Mouse (Mus musculus) midbrain, embryonic 16.5 days (tissue): Measurements from ENCODE around the gene Casp2. TPM values are rescaled to one million over a fixed set of nuclear protein-coding genes. Genes with fewer than 3 reads are reported as not detected.
A peak's percentile ranks its signal among the peaks of the same experiment; 100 is the strongest.

Experiments used
- ATAC-seq: fragments of 200-750 bp; cut with Nextera tagmentation; 2 replicates; pipeline ENCODE4 v1.8.0; 2017; ENCODE audit warnings: moderate TSS enrichment
- H3K27ac ChIP-seq: fragments of 300-500 bp; sonication (generic); 2 replicates; pipeline ENCODE4 v1.5.1; 2014; ENCODE audit warnings: mild to moderate bottlenecking, low read length, mixed read lengths
- H3K27me3 ChIP-seq: fragments of 300-500 bp; sonication (generic); 2 replicates; pipeline ENCODE4 v1.6.1; 2014; ENCODE audit warnings: low read depth, low read length, mixed read lengths; ENCODE audit not compliant: control insufficient read depth, insufficient read depth
- H3K36me3 ChIP-seq: fragments of 300-500 bp; sonication (generic); 2 replicates; pipeline ENCODE4 v1.6.1; 2014; ENCODE audit warnings: mild to moderate bottlenecking, low read length, moderate library complexity, mixed read lengths; ENCODE audit not compliant: control insufficient read depth, insufficient read depth
- H3K4me1 ChIP-seq: fragments of 300-500 bp; sonication (generic); 2 replicates; pipeline ENCODE4 v1.6.1; 2014; ENCODE audit warnings: mild to moderate bottlenecking, low read length, mixed read lengths; ENCODE audit not compliant: control insufficient read depth, insufficient read depth
- H3K4me2 ChIP-seq: fragments of 300-500 bp; sonication (generic); 2 replicates; pipeline ENCODE4 v1.6.1; 2014; ENCODE audit warnings: mild to moderate bottlenecking, low read length, mixed read lengths
- H3K4me3 ChIP-seq: fragments of 300-500 bp; sonication (generic); 2 replicates; pipeline ENCODE4 v1.5.1; 2014; ENCODE audit warnings: low read depth, mild to moderate bottlenecking, low read length, moderate library complexity, mixed read lengths
- H3K9ac ChIP-seq: fragments of 300-500 bp; sonication (generic); 2 replicates; pipeline ENCODE4 v1.6.1; 2014; ENCODE audit warnings: low read depth, low read length, mixed read lengths
- H3K9me3 ChIP-seq: fragments of 300-500 bp; sonication (generic); replicated peaks from 2 replicates; pipeline ENCODE4 v1.6.1; 2014; ENCODE audit warnings: mild to moderate bottlenecking, low read length, mixed read lengths; ENCODE audit not compliant: control insufficient read depth, poor library complexity, severe bottlenecking
- WGBS: fragments of 180-500 bp; shearing (Covaris S2); extraction: QIAGEN DNeasy Blood & Tissue Kit; methylation state at CpG from one replicate; pipeline ENCODE4 v1.1.7; 2014; 5-methylcytosine and 5-hydroxymethylcytosine counted together
- polyA plus RNA-seq: library from polyadenylated mRNA; unstranded; fragments of >200 nt; fragmentation: Nextera tagmentation; extraction: Ambion mirVana; gene quantifications from 2 replicates; pipeline ENCODE4 v1.2.1, GENCODE M21; 2015

Casp2 gene
- polyA plus RNA-seq, 1 experiment from 2014 or later = 36.3 TPM

DNA sequence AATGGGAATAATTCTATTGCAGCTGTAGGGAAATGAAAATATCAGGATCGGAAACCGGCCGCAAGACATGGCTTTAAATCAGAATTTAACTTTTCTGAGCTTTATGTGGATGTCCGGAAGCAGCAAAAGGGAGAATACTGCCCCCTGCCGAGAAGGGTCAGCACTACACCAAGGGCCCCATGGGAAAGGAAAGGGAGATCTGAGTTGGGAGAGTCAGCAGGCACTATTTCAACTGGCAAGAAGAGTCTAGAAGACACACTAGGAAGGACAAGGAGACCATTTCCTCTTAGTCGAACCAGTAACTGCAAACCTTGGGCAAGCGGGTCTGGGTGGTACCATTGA, 60.5 kb downstream of the Casp2 start:
- H3K4me2 ChIP-seq = peak overlapping the region; percentile 73
- no peaks in the 10 kb centered on the region for H3K9me3 ChIP-seq
- H3K9ac ChIP-seq = peak overlapping the region; percentile 94
- H3K27ac ChIP-seq = peak overlapping the region; percentile 90
- H3K27me3 ChIP-seq = no peaks in the 10 kb centered on the region
- 3% methylated on average over 7 of the region's 7 CpGs for whole genome bisulfite sequencing
- H3K4me3 ChIP-seq = peak overlapping the region; percentile 73
- peak; percentile 6; the same call in 1 of the 2 replicates for ATAC-seq
- peaks cover 15% of the 10 kb centered on the region for H3K4me1 ChIP-seq
- no peaks in the 10 kb centered on the region for H3K36me3 ChIP-seq

DNA sequence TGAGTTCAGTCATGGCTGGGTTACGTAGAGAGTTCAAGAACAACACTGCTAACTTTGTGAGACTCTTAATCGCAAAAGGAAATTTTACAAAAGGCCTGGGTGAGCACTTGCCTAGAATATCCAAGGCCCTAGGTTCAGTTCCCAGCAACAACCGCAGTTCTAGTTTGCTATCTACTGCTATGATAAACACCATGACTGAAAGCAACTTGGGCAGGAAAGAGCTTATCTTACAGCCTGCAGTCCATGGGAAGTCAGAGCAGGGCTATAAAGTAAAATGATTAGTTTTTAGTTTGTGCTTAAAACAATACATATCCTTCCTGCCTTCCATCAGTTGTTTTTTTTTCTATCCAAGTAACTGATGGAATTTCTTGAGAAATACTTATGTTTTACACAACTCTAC, 61.7 kb downstream of the Casp2 start:
- no peak overlapping the region for H3K4me2 ChIP-seq
- no peak overlapping the region for H3K9ac ChIP-seq
- H3K36me3 ChIP-seq = no peaks in the 10 kb centered on the region
- H3K4me1 ChIP-seq = peaks cover 15% of the 10 kb centered on the region
- H3K9me3 ChIP-seq = no peaks in the 10 kb centered on the region
- WGBS = 87% methylated on average over 3 of the region's 3 CpGs
- no peak for ATAC-seq
- H3K27me3 ChIP-seq = no peaks in the 10 kb centered on the region
- H3K4me3 ChIP-seq = no peak overlapping the region
- no peak overlapping the region for H3K27ac ChIP-seq

DNA sequence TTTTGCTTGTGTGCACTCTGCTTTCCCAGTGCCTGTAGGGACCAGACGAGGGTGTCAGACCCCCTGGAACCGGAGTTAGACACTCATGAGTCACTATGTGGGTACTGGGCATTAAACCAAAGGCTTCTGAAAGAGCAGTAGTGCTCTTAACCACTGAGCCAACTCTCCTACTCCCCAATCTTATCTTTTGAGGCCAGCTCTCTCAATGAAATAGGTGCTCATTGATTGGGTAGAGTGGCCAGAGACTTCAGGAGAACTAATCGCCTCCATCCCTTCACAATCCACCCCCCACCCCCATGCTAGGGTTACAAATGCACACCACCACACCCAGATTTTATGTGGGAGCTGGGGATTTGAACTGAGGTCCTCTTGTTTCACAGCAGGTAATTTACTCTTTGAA, 64.0 kb downstream of the Casp2 start:
- no peak for ATAC-seq
- Histone ChIP-seq H3K27ac (no peak overlapping the region), H3K4me2 (no peak overlapping the region), H3K4me3 (no peak overlapping the region), H3K4me1 (peaks cover 4% of the 10 kb centered on the region; the same call in 1 of the 2 replicates), H3K36me3 (no peaks in the 10 kb centered on the region), H3K27me3 (no peaks in the 10 kb centered on the region), H3K9me3 (no peaks in the 10 kb centered on the region), H3K9ac (no peak overlapping the region)
- 86% methylated on average over 3 of the region's 3 CpGs for WGBS

DNA sequence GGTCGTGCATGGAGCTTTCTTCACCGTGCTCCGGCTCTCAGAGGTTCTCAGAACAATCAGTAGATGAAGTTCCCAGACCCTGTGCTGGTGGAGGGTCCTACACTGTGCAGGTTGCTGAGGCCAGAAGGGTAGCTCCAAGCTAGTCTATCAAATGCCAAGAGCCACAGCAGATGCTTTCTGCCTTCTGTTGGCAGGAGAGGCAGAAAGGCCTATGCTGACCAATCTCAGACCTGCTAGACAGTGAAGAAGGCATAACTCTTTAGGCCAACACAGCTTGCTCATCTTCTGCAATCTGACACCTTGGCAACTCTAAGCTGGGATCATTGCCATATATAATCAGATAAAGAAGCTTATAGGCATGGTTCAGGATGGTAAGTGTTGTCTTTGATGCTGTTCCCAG, 65.4 kb downstream of the Casp2 start:
- no peaks in the 10 kb centered on the region for H3K36me3 ChIP-seq
- H3K4me3 ChIP-seq = no peak overlapping the region
- H3K4me1 ChIP-seq = peaks cover 4% of the 10 kb centered on the region; the same call in 1 of the 2 replicates
- ATAC-seq = no peak
- no peak overlapping the region for H3K27ac ChIP-seq
- 74% methylated on average over 3 of the region's 3 CpGs for WGBS
- H3K9ac ChIP-seq = no peak overlapping the region
- no peaks in the 10 kb centered on the region for H3K27me3 ChIP-seq
- no peaks in the 10 kb centered on the region for H3K9me3 ChIP-seq
- H3K4me2 ChIP-seq = no peak overlapping the region

DNA sequence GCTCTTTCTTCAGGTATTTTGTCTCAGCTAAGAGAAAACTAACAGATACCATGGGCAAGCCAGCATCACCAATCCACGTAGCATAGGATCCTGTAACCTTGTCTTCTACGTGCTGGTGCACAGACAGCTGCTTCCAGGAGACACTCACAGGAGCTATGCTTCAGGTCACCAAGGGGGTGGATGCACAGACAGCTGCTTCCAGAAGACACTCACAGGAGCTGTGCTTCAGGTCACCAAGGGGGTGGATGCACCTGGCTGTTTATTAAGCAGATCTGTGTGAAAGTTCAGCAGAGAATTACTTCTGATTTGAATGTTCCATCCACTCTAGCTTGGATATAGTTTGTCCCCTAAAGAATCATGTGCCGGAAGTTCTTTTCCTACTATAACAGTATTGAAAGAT, 66.2 kb downstream of the Casp2 start:
- Histone ChIP-seq H3K27me3 (no peaks in the 10 kb centered on the region), H3K36me3 (no peaks in the 10 kb centered on the region), H3K9me3 (no peaks in the 10 kb centered on the region), H3K9ac (no peak overlapping the region), H3K27ac (no peak overlapping the region), H3K4me2 (no peak overlapping the region), H3K4me1 (no peaks in the 10 kb centered on the region), H3K4me3 (no peak overlapping the region)
- no peak for ATAC-seq
- WGBS = 94% methylated on average over 3 of the region's 3 CpGs

Other genes starting within 250 kb of the Casp2 start
- not detected in 2 replicates for gene Sva, start 226.6 kb upstream of the Casp2 start, polyA plus RNA-seq
- not detected in 2 replicates for gene Tas2r139, start 124.0 kb upstream of the Casp2 start, polyA plus RNA-seq
- not detected in 2 replicates for gene Tas2r144, start 49.7 kb upstream of the Casp2 start, polyA plus RNA-seq
- gene Gstk1, start 19.1 kb upstream of the Casp2 start, polyA plus RNA-seq = 8.5 and 9.9 TPM in 2 replicates
- not detected in 2 replicates for gene Tmem139, start 3.0 kb upstream of the Casp2 start, polyA plus RNA-seq
- gene Clcn1, start 21.7 kb downstream of the Casp2 start, polyA plus RNA-seq = 1.3 and 1.5 TPM in 2 replicates
- 7.8 and 8.4 TPM in 2 replicates for gene Fam131b, start 59.7 kb downstream of the Casp2 start, polyA plus RNA-seq
- 55.1 and 56.5 TPM in 2 replicates for gene Zyx, start 84.6 kb downstream of the Casp2 start, polyA plus RNA-seq
- gene Epha1, start 108.3 kb downstream of the Casp2 start, polyA plus RNA-seq = 0.47 and 0.94 TPM in 2 replicates
- gene Tas2r143, start 135.3 kb downstream of the Casp2 start, polyA plus RNA-seq = not detected in 2 replicates
- gene Tas2r135, start 140.4 kb downstream of the Casp2 start, polyA plus RNA-seq = not detected in 2 replicates
- not detected in 2 replicates for gene Tas2r126, start 169.6 kb downstream of the Casp2 start, polyA plus RNA-seq
- not detected in 2 replicates for gene Olfr458, start 200.2 kb downstream of the Casp2 start, polyA plus RNA-seq
- gene Olfr457, start 211.3 kb downstream of the Casp2 start, polyA plus RNA-seq = not detected in 2 replicates
- not detected in 2 replicates for gene Olfr456, start 222.2 kb downstream of the Casp2 start, polyA plus RNA-seq